Mouse (Mus musculus) lung, postnatal 25 days (tissue): Measurements from ENCODE around the gene Parvb.

ENCODE experiments used
- DNase-seq: peaks from one replicate; pipeline ENCODE4 v3.0.0; 2022; ENCODE audit warnings: low spot score

The Parvb gene

GRCm38 (mm10) chr15:84231721-84232561, at the start of gene Parvb:
Gene Parvb, plus strand, starts transcription at chr15:84232043.
- peak; percentile 46 for DNase-seq

GRCm38 (mm10) chr15:84183967-84184366, 47.9 kb upstream of the Parvb start:
- DNase-seq, result no peak

- no peak for DNase-seq
Observed at GRCm38 (mm10) chr15:84186196-84186595, 45.6 kb upstream of the Parvb start.

GRCm38 (mm10) chr15:84188887-84189530, 42.8 kb upstream of the Parvb start:
- DNase-seq, result no peak

- DNase-seq, result no peak
Observed at GRCm38 (mm10) chr15:84189881-84190280, 42.0 kb upstream of the Parvb start.

GRCm38 (mm10) chr15:84191724-84192057, 40.2 kb upstream of the Parvb start:
- DNase-seq, result no peak

GRCm38 (mm10) chr15:84192058-84192791, 39.6 kb upstream of the Parvb start, which contains the start of gene Samm50:
Gene Samm50, plus strand, starts transcription at chr15:84192241.
- DNase-seq, result peak; percentile 94

GRCm38 (mm10) chr15:84196486-84197165, 35.2 kb upstream of the Parvb start:
- peak; percentile 24 for DNase-seq

- DNase-seq, result no peak
Observed at GRCm38 (mm10) chr15:84207327-84207726, 24.5 kb upstream of the Parvb start.

- DNase-seq, result no peak
Observed at GRCm38 (mm10) chr15:84209517-84210412, 22.1 kb upstream of the Parvb start.

GRCm38 (mm10) chr15:84210461-84210860, 21.4 kb upstream of the Parvb start:
- no peak for DNase-seq

GRCm38 (mm10) chr15:84210941-84211340, 20.9 kb upstream of the Parvb start:
- DNase-seq, result no peak

GRCm38 (mm10) chr15:84211564-84211963, 20.3 kb upstream of the Parvb start:
- no peak for DNase-seq

- peak; percentile 75 for DNase-seq
Observed at GRCm38 (mm10) chr15:84212031-84212755, 19.6 kb upstream of the Parvb start.

GRCm38 (mm10) chr15:84212756-84213105, 19.1 kb upstream of the Parvb start:
- no peak for DNase-seq

- DNase-seq, result no peak
Observed at GRCm38 (mm10) chr15:84213162-84213739, 18.6 kb upstream of the Parvb start.

- no peak for DNase-seq
Observed at GRCm38 (mm10) chr15:84214476-84214875, 17.4 kb upstream of the Parvb start.

GRCm38 (mm10) chr15:84215273-84215672, 16.6 kb upstream of the Parvb start:
- DNase-seq, result no peak

GRCm38 (mm10) chr15:84216026-84216425, 15.8 kb upstream of the Parvb start:
- DNase-seq, result no peak

GRCm38 (mm10) chr15:84216461-84217084, 15.3 kb upstream of the Parvb start:
- DNase-seq, result no peak
